Mouse (Mus musculus) thymus, postnatal 4 days (tissue): ENCODE results near the gene Prrt2.

Experiments used
- DNase-seq: peaks from one replicate; pipeline ENCODE4 v3.0.0; 2021

The Prrt2 gene

DNA sequence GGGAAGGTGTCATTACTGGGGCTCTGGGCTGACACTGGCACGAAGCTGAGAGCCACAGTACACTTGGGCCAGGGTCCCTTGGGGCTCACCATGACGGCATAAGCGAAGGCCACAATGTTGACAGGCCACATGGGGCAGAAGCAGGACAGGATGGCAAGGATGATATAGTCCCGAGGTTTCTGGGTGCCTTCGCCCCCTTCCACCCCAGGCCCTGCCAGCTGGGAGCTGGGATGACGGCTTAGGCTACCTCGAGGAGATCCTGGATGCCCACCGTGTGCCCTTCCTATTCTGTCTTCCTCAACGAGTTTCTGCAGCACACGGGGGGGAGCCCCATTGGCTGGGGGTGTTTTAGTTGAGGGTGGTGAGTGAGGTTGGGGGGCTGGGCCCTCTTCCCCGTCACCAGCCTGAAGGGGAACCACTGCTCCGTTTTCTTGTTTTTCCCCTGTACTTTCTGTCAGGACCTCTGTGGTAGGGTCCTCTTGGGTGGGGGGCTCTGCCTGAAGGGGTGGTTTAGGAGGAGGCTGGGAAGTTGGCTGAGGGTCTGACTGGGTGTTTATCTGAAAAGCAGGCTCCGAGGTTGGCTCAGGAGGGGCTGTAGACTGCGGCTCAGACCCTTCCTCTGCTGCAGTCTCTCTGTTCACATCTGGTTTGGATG lies 1.6 kb downstream of the Prrt2 start:
- no peak for DNase-seq

DNA sequence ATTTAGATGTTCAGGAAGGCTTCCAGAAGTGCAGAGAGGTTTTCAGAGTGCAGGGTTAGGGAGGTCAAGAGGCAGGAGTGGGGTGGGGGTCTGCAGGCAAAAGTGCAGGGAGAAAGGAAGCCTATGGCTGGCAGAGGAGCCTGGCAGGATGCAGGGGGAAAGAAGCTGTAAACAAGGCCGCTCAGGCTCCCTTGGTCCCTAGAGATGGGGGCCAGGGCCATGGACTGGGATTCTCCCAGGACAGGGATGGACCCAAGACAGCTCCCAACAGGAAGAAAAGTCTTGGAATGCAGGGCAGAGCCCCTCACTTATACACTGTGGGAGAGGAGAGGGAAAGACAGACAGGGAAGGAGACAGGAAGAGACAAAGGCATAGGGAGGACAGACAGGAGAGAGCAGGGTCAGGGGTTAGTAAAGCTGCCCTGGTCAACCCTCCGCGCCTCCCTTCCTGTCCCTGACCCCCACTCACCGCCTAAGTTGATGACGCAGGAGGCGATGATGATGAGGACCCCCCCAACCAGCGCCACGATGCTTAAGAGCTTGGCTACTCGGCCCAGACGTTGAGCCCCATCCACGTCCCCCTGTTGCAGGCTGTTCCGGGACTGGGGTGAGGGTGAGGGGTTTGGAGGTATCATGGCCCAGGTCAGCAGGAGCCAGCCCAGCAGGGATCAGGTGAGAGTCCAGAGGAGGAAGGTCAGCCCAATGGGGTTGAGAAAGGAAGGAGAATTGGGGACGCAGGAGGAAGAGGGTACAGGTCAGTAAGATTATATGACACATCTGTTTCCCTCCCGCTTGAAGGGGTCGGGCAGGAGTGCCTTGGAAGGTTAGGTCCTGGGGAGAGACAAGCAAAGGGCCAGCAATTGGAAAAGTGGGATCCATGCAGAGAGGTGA lies 2.4 kb downstream of the Prrt2 start:
- DNase-seq = no peak

DNA sequence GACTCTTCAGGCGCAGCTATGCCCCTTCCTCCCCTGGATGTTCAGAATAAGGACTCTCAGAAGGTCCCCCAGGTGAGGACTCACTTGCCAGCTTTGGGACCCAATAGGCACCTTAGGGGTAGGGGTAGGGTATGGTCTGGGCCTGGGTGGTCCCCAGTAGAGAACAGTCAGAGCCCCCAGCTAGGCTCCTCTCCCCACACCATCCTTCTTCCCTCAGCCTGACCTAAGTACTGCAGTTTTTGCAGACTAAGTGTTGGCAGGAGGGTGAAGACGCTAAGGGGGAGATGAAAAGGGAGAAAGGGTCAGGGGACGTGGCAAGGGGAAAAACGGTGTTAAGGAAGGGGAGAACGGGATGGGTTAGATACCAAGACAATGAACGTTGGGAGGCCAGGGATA lies 3.1 kb downstream of the Prrt2 start:
- no peak for DNase-seq

DNA sequence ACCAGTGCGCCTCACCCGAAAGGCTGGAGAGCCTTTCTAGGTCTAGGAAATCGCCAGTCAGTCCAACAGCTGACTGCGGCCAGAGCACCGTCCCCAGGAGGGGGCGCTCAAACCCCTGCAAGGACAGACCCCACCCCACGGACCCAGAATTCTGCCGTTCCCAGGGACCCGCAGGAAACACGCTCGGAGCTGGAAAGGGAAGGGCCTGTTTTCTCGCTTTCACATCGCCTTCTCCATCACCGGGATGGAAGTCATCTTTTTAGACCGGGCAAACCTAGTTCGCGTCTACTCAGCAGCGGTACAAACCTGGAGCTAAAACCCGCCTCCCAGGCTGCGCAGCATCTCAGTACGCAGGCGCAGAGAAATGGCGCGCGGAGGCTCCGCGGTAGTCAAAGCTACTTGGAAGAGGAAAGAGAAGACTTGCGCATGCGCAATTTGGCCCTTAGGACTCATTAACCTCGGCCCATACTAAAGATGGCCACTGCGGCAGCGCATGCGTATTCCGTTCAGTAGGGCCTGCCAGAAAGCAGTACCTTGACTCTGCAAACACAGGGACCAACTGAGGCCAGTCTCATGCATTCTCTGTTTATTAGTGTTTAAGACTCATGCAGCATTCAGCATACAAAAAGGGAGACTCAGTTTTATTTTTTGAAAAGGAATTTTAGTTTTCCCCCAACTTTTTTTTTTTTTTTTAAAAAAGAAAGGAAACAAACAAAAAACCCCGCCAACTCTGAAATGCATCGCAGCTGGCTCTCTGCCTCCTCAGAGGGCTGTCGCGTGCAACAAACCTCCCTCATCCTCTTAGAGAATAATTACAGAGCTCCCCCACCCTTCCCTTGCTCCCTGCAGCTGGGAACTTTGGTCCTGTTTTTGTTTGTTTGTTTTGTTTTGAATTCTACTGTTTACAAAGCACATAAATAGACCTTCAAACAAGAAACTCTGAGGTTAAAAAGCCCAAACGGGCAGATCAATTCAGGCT lies 3.8 kb downstream of the Prrt2 start, which contains the start of gene Pagr1a:
TSS of gene Pagr1a (minus strand) at position 382 of the 979 bp plus-strand sequence.
- DNase-seq = peak; percentile 97

DNA sequence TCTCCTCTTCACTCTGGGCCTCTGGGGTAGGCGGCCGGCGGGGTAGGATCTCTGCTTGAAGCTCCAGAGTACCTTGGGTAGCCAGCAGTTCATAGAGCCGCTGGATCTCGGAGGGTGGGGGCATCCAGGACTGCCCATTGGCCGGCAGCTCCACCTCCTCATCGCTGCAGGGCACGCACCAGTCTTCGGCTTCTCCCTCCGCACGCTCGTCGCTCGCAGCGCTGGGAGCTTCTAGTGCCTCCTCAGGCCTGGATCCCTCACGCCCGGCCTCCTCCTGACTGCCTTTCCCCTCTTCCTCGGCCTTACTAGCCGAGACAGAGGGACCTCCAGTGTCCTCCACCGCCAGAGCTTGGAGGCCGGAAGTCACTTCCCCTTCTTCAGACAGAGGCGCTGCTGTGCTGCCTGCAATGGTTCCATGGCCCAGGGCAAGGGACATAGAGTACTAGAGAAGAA lies 4.5 kb downstream of the Prrt2 start:
- no peak for DNase-seq

DNA sequence TGATC lies 4.7 kb downstream of the Prrt2 start, which contains the start of gene Pagr1b:
TSS of gene Pagr1b (minus strand) at position 4 of the 5 bp plus-strand sequence.
- no peak for DNase-seq

DNA sequence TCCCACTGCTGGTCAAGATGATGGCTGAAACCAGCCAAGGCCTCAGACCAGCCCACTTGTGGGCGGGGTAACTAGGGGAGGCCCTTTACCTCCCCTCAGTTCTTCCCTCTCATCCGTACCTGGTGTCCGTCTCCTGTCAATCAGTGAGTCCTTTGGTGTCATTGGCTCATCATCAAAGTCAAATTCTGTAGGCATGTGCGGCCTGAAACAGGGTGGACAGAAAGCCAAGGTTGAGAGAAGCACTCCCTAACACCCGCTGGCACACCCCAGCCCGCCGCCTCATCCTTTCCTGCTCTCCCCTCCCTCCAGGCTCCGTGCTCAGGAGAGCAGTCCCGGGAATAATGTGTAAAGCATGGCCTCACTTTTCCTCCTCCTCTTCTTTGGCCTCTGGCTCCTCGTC lies 4.9 kb downstream of the Prrt2 start:
- no peak for DNase-seq

DNA sequence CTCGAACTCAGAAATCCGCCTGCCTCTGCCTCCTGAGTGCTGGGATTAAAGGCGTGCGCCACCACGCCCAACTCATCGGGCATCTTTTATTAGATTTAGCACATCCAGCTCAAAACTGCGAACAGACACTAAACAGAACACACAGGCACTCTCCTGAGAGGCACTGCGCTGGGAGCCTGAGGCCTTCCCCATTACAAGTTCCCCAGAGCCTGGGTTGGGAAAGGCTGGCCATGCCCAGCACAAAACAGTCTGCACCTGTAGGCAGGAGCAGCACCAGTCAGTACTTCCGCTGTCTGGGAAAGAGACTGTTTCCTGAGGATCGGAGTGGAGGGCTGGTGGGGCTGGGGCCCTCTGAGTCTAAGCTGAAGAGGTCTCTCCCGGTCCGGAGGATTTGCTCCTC lies 6.0 kb downstream of the Prrt2 start:
- DNase-seq = no peak

DNA sequence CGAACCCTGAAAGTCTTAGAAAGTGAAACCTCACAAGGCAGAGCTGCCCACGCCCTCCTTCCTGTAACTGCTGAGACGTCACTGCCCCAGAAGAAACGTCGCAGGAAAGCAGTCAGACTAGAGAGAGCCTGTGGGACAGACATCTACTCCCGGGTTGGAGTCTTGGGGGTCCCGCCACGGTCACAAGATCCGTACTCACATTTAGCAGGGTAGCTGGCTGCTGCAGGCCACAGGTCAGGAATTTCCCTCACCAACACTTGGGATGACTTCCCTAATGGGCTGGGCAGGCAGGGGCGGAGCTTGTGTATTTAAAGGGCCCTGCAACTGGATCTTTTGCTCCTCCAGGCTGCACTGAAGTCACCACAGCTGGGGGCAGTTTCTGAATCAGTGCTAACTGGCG lies 6.7 kb downstream of the Prrt2 start, which contains the start of gene Mvp:
TSS of gene Mvp (minus strand) at position 302 of the 400 bp plus-strand sequence.
- DNase-seq = peak; percentile 64

DNA sequence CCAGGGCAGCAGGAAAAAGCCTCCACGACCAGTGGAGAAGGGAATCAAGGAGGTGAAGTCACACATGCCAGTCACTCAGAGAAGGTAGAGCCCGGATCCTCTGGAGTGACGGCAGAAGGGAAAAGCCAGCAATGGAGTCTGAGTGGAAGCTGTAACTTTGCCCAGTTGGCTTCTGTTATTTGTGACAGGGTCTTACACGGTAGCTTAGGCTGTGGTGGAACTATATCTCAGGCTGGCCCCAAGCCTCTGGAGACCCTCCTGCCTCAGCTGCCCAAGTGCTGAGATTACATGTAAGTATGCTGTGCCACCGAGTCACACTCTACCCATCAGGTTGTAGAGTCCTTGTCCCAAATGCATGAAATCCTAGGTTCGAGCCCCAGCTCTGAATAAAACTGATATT lies 7.6 kb downstream of the Prrt2 start:
- no peak for DNase-seq

DNA sequence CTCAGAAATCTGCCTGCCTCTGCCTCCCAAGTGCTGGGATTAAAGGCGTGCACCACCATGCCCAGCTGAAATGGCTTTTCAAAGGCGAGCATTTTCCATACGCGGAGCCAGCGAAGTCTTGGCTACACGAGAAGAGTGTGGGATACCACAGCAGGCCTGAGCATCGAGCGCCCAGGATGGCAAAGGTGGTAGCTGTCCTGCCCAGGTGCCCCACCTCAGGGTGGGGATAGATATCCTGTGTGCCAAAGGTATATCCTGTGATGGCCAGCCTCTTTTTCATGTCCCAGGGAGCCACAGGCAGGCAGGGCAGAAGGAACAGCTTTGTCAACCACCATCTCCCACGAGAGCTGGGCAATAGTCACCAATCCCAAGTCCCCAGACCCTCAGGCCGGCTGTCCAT lies 8.2 kb downstream of the Prrt2 start:
- no peak for DNase-seq

DNA sequence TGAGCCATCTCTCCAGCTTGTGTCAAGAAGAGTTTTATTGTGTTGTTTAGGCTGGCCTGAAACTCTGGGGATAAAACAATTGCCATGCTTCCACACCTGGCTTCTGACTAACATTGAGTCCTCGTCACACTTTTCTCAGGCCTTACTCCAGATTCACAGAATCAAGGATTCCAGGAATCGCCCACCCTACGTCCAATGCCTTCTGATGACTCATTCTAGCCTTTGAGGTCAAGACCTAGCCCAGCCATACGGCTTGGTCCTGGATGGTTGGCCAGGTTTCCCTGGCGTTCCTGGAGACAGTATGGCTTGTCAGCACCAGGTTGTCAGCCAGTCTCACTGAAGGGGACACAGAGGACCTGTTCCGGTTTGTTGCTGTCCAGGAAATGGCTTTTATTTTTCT lies 8.6 kb downstream of the Prrt2 start:
- no peak for DNase-seq

DNA sequence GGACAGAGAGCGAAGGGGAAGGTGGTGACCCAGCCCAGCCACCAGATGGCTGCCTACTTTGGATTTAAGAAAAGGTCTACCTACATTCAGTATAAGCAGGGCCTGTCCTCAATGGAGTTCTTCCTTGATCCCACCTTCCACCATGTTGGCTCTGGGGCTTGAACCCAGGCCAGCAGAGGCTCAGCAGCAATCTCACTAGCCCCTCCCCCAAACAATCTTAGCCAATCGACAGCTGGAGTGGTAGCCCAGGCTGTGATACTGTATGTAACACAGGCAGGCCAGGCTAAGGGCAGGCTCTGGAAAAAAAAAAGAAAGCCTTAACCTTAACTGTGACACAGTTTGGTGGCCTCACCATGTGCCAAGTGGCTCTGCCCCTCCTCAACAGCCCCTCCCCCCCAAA lies 9.3 kb downstream of the Prrt2 start:
- no peak for DNase-seq

DNA sequence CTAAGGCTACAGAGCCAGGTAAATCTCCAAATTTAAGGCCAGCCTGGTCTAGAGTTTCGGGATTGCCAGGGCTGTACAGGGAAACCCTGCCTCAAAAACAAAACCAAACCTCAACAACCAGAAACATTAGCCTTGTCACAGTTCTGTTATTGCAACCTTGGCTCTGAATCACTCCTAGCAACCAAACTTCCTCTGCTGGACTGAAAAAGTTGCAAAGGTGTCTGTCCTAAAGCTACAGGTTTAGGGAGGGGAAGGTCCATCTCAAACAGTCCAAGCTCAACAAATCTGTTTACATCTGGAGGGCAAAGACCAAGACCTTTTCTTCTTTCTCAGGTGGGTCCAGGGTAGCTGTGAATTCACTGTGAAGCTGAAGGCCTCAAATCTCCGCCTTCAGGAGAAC lies 10.0 kb downstream of the Prrt2 start:
- no peak for DNase-seq

DNA sequence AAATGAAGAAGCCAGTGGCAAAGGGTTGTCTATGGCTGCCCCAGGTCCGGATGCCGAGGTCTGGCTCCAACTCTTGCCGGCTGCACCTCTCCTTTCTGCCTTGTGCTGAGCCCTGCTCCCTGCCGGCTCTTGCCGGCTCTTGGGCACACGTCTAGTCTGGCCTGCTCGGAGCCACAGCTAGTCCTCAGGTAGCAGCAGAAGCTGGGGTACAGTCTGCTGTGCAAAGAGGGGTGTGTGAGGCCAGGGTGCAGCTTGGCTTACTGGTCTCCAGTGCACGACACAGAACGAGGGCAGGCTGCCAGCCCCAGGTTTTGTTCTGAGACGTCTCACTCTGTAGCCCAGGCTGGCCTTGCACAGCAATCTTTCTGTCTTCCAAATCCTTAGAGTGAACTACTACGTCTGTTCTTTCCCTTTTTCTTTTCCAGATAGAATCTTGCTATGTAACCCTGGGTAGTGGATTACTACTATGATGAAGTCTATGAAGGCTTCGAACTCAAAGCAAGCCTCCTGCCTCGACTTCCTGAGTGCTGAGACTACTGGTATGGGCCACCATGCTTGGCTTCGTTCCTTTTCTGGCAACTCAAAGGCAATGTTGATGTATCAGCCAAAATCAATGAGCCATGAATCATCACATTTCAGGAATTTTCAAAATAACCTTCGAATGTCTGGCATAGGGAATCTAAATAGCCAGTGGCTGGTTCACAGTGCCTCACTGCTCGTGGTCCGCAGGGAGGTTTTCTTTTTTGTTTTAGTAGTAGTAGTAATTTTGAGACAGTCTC lies 11.5 kb downstream of the Prrt2 start:
- no peak for DNase-seq

DNA sequence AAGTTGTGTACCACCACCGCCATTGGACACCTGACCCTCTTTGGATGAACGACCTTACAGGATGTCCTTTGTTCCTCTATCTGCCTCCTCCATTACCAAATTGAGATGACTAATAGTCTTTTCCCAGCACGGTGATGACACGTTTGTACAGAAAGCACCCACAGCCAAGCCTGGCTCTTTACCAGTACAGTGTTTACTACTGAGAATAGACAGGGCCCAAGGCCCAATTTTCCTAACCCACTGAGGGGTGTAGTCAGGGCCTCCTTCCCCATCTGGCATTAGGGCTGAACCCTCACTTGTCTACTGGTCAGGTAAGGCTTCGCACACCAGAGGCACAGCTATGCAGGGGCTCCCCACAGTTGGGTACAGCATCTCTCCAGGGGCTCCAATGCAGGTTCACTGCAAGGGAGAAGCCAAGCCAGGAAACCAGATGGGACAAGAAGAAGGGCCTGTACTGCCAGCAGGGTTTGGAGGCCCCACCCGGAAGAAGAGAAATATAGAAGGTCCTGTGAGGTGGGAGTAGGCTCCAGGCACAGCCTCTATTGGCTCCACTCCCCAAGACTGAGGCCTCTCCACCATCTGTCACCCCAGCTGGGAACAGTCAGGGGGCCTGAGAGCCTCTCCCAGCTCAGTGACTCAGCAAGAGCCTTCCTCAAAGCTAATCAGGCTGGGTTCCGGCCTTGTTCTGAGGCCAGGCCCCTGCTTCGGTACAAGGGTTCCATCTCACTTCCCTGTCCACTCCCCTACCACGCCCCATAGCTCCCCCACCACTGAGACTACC lies 12.6 kb downstream of the Prrt2 start:
- DNase-seq = peak; percentile 41

DNA sequence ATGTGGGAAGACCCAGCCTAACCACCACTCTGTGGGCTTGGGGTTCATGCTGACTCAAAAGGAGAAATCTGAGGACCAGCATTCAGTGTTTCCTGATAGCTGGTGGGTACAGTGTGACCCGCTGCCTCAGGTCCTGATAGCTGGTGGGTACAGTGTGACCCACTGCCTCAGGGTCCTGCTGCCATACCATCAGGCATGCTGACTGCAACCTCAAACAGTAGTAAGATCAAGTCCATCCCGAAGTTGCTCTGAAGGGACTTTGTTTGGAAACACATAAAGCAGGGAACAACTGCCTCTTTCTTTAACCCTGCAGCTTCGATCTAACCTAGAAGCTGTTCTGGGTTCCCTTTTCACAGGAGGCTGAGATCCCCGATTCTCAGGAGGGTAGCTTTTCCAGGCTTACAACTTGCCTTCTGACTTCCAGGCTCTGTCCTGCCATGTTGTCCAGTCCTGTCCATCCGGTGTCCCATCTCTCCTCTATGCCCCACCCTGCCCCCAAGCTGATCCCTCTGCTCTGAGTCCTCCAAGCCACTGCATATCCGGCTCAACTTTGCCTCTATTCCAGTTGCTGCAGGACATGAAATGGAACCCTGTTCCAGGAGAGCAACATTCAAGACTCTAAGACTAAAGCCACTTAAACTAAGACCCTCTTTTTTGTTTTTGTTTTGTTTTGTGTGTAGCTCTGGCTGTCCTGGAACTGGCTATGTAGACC lies 13.5 kb downstream of the Prrt2 start:
- no peak for DNase-seq

DNA sequence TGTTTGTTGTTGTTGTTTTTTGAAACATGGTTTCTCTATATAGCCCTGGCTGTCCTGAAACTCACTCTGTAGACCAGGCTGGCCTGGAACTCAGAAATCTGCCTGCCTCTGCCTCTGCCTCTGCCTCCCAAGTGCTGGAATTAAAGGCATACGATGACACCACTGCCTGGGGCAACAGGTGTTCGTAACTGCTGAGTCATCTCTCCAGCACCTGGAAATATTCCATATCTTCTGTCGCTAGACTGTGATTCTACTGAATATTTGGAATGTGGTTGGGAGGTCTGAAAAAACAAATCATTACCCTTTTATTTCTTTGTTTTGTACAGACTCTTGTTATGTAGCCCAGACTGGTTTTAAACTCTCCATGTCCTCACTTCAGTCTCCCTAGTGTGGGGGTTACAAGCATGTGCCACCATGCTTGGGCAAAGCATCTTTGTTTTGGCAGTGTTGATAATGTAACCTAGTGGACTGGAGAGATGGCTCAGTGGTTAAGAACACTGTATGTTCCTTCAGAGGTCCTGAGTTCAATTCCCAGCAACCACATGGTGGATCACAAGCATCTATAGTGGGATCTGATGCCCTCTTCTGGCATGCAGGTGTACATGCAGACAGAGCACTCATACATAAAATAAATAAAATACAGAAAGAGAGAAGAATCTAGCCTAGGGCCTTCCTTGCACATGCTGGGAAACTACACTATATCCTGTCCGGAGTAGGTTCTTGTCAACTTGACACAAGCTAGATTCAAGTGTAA lies 16.7 kb downstream of the Prrt2 start:
- no peak for DNase-seq

DNA sequence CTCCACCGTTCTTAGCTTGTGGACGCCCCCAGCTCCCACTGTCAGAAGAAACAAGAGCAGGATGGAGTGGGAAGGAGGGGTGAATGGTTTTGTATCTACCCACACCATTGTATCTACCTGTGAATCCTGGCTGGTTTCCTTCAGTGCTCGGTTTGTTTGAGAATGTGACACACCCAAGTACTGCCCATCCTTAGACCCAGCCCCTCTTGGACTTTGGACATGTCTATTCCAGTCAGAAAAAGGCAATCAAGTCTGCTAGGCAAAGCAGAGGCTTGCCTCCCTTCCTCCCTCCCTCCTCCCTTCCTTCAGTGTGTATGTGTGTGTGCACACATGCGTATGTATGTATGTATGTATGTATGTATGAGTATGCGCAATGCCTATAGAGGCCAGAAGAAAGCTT lies 17.4 kb downstream of the Prrt2 start:
- DNase-seq = no peak

DNA sequence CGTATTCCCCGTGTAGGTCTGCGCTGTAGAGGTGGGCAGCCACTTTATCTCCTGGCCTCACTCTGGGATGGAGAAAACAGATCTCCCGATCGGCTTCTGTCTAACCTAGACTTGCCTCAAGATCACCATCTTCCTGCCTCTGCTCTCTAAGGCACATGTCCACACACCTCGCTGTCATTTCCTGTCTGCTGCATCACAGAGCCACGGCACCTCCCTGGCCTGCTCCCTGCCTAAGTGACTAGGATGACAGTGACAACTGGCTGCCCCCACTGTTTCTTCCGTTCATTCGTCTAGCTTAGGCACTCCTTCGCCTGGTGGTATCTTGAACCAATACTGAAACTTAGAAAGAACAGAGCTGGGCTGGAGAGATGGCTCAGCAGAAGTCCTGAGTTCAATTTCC lies 21.4 kb downstream of the Prrt2 start:
- DNase-seq = no peak

DNA sequence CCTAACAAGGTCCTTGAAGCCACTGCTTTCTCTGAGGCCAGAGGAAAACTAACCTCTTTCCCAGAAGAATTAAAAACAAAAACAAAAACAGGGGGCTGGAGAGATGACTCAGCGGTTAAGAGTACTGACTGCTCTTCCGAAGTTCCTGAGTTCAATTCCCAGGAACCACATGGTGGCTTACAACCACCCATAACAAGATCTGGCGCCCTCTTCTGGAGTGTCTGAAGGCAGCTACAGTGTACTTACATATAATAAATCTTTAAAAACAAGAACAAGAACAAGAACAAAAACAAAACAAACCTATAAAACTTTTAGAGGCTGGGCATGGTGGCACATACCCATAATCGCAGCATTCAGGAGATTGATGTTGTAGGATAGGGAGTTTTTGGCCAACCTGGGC lies 24.6 kb downstream of the Prrt2 start:
- DNase-seq = peak; percentile 57
